ENCODE assay signal across 8 mouse cellular contexts in the genomic region with DNA sequence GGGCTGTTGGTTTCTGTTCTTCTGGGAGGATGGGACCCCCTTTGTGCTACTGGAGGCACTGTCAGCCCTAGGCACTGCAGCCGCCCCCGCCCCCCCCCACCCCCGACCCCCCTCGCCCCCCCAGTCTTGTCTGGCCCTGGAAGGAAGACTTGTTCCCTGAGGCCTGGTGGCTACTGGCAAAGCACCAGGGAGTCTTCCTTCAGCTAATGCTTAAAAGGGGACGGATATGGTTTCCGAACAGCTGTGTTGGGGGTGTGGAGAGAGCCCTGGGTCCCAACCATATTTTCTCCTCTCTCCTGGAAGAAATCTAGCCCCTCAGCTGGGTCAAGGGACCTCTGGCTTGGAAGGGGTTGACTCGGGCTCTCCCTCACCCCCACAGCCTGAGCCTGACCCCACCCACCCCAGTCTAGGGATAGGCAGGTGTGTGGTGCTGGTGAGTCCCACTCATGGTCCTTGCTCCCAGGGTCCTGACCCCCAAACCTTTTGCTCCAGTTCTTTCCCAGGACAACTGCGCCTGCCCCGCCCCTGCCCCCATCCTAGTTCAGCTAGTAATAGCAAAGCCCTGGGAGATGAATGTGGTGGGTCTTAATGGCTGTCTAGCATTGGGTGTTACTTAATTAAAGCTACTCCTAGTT. TPM values are rescaled to one million over a fixed set of nuclear protein-coding genes. Genes with fewer than 3 reads are reported as not detected.
DNase-seq lines count a peak whose midpoint lies in the region; ATAC-seq lines count a peak whose summit lies in the region.

No protein-coding gene starts in this region.

- H3K4me1 ChIP-seq in lung, embryonic 16.5 days (replicated peaks; ENCODE audit: control insufficient read depth, insufficient read depth, low read length), result peaks cover 21% of the 10 kb centered on the region
- H3K4me1 ChIP-seq in forebrain, embryonic 13.5 days, result peaks cover 27% of the 10 kb centered on the region
- peaks cover 24% of the 10 kb centered on the region for H3K4me1 ChIP-seq in intestine, embryonic 16.5 days (ENCODE audit: control insufficient read depth, insufficient read depth, low read length)
- H3K4me1 ChIP-seq in neural tube, embryonic 14.5 days (ENCODE audit: control insufficient read depth, insufficient read depth, low read length), result peaks cover 12% of the 10 kb centered on the region; the same call in 1 of the 2 replicates

- no peak overlapping the region for H3K9ac ChIP-seq in lung, embryonic 16.5 days (ENCODE audit: low read length)
- peak overlapping the region; percentile 81; the same call in 1 of the 2 replicates for H3K9ac ChIP-seq in forebrain, embryonic 13.5 days
- H3K9ac ChIP-seq in intestine, embryonic 16.5 days (ENCODE audit: low read depth, low read length), result peak overlapping the region; percentile 79
- H3K9ac ChIP-seq in neural tube, embryonic 14.5 days (replicated peaks; ENCODE audit: low read depth, low read length), result 0 out of 2 replicates have a peak overlapping the region, but pooled peaks have one; percentile 46

- H3K27me3 ChIP-seq in lung, embryonic 16.5 days (ENCODE audit: control insufficient read depth, insufficient read depth, low read depth, low read length), result no peaks in the 10 kb centered on the region; the same call in 1 of the 2 replicates
- H3K27me3 ChIP-seq in forebrain, embryonic 13.5 days, result peaks cover 6% of the 10 kb centered on the region
- no peaks in the 10 kb centered on the region for H3K27me3 ChIP-seq in intestine, embryonic 16.5 days (replicated peaks; ENCODE audit: control insufficient read depth, insufficient read depth, low read length)
- no peaks in the 10 kb centered on the region for H3K27me3 ChIP-seq in neural tube, embryonic 14.5 days (ENCODE audit: control insufficient read depth, insufficient read depth, low read length)

- 46% methylated on average over 7 of the region's 9 CpGs for WGBS in lung, embryonic 16.5 days
- WGBS in forebrain, embryonic 13.5 days, result 42% methylated on average over 9 of the region's 9 CpGs
- WGBS in intestine, embryonic 16.5 days, result 47% methylated on average over 9 of the region's 9 CpGs
- 46% methylated on average over 9 of the region's 9 CpGs for WGBS in neural tube, embryonic 14.5 days

- no peak for DNase-seq in lung, postnatal 36 days
- DNase-seq in spleen, postnatal 36 days (ENCODE audit: low spot score in 2 of 2), result no peak
- DNase-seq in urinary bladder, adult 18-20 months (ENCODE audit: low spot score in 2 of 2), result no peak

- no peak for ATAC-seq in lung, embryonic 16.5 days (ENCODE audit: low read depth)
- no peak for ATAC-seq in forebrain, embryonic 13.5 days
- no peak for ATAC-seq in intestine, embryonic 16.5 days
- no peak for ATAC-seq in neural tube, embryonic 14.5 days (ENCODE audit: low read depth)
- no peak for ATAC-seq in granulocyte monocyte progenitor cell, adult 5-6 weeks (replicated peaks; ENCODE audit: poor library complexity, severe bottlenecking)

- H3K4me2 ChIP-seq in lung, embryonic 16.5 days (ENCODE audit: low read depth, low read length), result peak overlapping the region; percentile 98
- H3K4me2 ChIP-seq in forebrain, embryonic 13.5 days, result peak overlapping the region; percentile 93
- peak overlapping the region; percentile 85 for H3K4me2 ChIP-seq in intestine, embryonic 16.5 days (ENCODE audit: low read depth, low read length)
- H3K4me2 ChIP-seq in neural tube, embryonic 14.5 days (ENCODE audit: low read depth, low read length), result peak overlapping the region; percentile 75

- peaks cover 13% of the 10 kb centered on the region for H3K36me3 ChIP-seq in lung, embryonic 16.5 days (ENCODE audit: control insufficient read depth, insufficient read depth, low read length)
- H3K36me3 ChIP-seq in forebrain, embryonic 13.5 days (ENCODE audit: poor library complexity, severe bottlenecking), result peaks cover 25% of the 10 kb centered on the region
- peaks cover 2% of the 10 kb centered on the region; the same call in 1 of the 2 replicates for H3K36me3 ChIP-seq in intestine, embryonic 16.5 days (ENCODE audit: control insufficient read depth, insufficient read depth, low read length)
- H3K36me3 ChIP-seq in neural tube, embryonic 14.5 days (ENCODE audit: control insufficient read depth, insufficient read depth, low read length), result peaks cover 18% of the 10 kb centered on the region; the same call in 1 of the 2 replicates

- H3K27ac ChIP-seq in lung, embryonic 16.5 days (ENCODE audit: low read length), result no peak overlapping the region
- H3K27ac ChIP-seq in forebrain, embryonic 13.5 days, result no peak overlapping the region
- peak overlapping the region; percentile 87 for H3K27ac ChIP-seq in intestine, embryonic 16.5 days (ENCODE audit: low read length)
- no peak overlapping the region for H3K27ac ChIP-seq in neural tube, embryonic 14.5 days (ENCODE audit: low read depth, low read length)

- H3K4me3 ChIP-seq in lung, embryonic 16.5 days (ENCODE audit: low read length), result peak overlapping the region; percentile 71
- peak overlapping the region; percentile 61 for H3K4me3 ChIP-seq in forebrain, embryonic 13.5 days
- peak overlapping the region; percentile 74 for H3K4me3 ChIP-seq in intestine, embryonic 16.5 days (ENCODE audit: low read length)
- H3K4me3 ChIP-seq in neural tube, embryonic 14.5 days (ENCODE audit: low read depth, low read length), result peak overlapping the region; percentile 45; the same call in 1 of the 2 replicates

- H3K9me3 ChIP-seq in lung, embryonic 16.5 days (ENCODE audit: control insufficient read depth, low read length), result no peaks in the 10 kb centered on the region
- no peaks in the 10 kb centered on the region for H3K9me3 ChIP-seq in forebrain, embryonic 13.5 days (replicated peaks)
- H3K9me3 ChIP-seq in intestine, embryonic 16.5 days (ENCODE audit: control insufficient read depth, low read length), result no peaks in the 10 kb centered on the region
- no peaks in the 10 kb centered on the region for H3K9me3 ChIP-seq in neural tube, embryonic 14.5 days (ENCODE audit: control insufficient read depth, low read length)

RNA-seq across cellular contexts. Expression of gene Ttyh2, which starts 1.8 kb away (rescaled TPM):
- polyA plus RNA-seq in lung, embryonic 16.5 days (2015; fragmentation: Nextera tagmentation; extraction: Ambion mirVana), result 13.7 and 14.1 TPM in 2 replicates
- polyA plus RNA-seq in forebrain, embryonic 13.5 days (2015; fragmentation: Nextera tagmentation; extraction: Ambion mirVana), result 21.6 and 22.3 TPM in 2 replicates
- 39.1 and 48.3 TPM in 2 replicates for polyA plus RNA-seq in intestine, embryonic 16.5 days (2015; fragmentation: Nextera tagmentation; extraction: Ambion mirVana)
- 28.0 and 34.8 TPM in 2 replicates for polyA plus RNA-seq in neural tube, embryonic 14.5 days (2014; fragmentation: Nextera tagmentation; extraction: Ambion mirVana)
- 6.5 and 8.7 TPM in 2 replicates for total RNA-seq in granulocyte monocyte progenitor cell, adult 5-6 weeks (2014; fragmentation: Nextera tagmentation)
- total RNA-seq in granulocyte monocyte progenitor cell, adult 5-6 weeks (2017), result 4.0 and 4.9 TPM in 2 replicates

RNA-seq across cellular contexts. Expression of gene Rpl38, which starts 8.7 kb away (rescaled TPM):
- polyA plus RNA-seq in lung, embryonic 16.5 days (2015; fragmentation: Nextera tagmentation; extraction: Ambion mirVana), result 787 and 914 TPM in 2 replicates
- 911 and 1,077 TPM in 2 replicates for polyA plus RNA-seq in forebrain, embryonic 13.5 days (2015; fragmentation: Nextera tagmentation; extraction: Ambion mirVana)
- 894 and 926 TPM in 2 replicates for polyA plus RNA-seq in intestine, embryonic 16.5 days (2015; fragmentation: Nextera tagmentation; extraction: Ambion mirVana)
- polyA plus RNA-seq in neural tube, embryonic 14.5 days (2014; fragmentation: Nextera tagmentation; extraction: Ambion mirVana), result 674 and 718 TPM in 2 replicates
- 2,916 and 3,176 TPM in 2 replicates for total RNA-seq in granulocyte monocyte progenitor cell, adult 5-6 weeks (2014; fragmentation: Nextera tagmentation)
- 2,043 and 3,376 TPM in 2 replicates for total RNA-seq in granulocyte monocyte progenitor cell, adult 5-6 weeks (2017)

RNA-seq across cellular contexts. Expression of gene Dnaic2, which starts 50.2 kb away (rescaled TPM):
- 7.1 and 8.5 TPM in 2 replicates for polyA plus RNA-seq in lung, embryonic 16.5 days (2015; fragmentation: Nextera tagmentation; extraction: Ambion mirVana)
- polyA plus RNA-seq in forebrain, embryonic 13.5 days (2015; fragmentation: Nextera tagmentation; extraction: Ambion mirVana), result 1.8 and 3.7 TPM in 2 replicates
- polyA plus RNA-seq in intestine, embryonic 16.5 days (2015; fragmentation: Nextera tagmentation; extraction: Ambion mirVana), result 0.39 and 0.50 TPM in 2 replicates
- 0.71 and 2.0 TPM in 2 replicates for polyA plus RNA-seq in neural tube, embryonic 14.5 days (2014; fragmentation: Nextera tagmentation; extraction: Ambion mirVana)
- total RNA-seq in granulocyte monocyte progenitor cell, adult 5-6 weeks (2014; fragmentation: Nextera tagmentation), result not detected in 2 replicates
- not detected in 2 replicates for total RNA-seq in granulocyte monocyte progenitor cell, adult 5-6 weeks (2017)
